8 mouse cellular contexts compared by ENCODE assay signal in the genomic region with DNA sequence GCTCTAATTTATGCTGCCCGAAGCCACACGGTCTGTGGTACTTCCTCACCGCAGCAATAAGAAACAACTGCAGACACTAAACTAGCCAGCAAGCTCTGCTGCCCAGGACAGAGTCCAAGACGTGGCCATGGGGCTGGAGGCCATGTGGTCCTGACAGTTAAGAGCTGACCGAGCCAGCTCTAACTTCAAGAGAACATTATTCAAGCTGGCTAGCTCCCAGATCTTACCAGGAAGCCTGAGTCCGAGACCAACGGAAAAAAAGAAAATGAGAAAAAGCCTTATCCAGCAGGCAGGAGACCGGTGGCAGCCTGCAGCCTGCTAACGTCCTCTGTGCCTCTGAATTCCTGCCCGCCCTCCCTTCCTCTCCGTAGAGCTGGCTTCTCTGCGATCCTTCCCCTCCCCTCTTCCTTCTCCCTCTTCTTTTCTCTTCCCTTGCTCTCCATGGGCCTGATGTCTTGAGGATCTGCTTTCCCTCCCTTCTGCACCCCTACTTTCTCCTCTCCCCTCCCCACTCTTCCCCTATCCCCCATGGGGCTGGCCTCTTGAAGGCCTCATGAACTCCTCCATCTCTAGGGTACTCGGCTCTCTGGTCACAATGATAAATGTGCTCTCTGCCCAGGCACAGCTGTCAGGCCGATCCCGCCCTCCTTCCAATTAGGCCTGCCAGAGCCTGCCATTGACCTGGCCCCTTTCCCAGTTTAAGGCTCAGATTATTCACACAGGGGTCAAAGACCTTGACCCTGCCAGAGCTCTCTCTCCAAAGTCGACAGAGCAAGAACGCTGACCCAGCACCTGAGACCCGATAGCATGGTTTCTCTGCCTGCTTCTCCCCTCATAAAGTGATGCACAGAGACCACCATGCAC. TPM values are rescaled to one million over a fixed set of nuclear protein-coding genes. Genes with fewer than 3 reads are reported as not detected.
DNase-seq lines count a peak whose midpoint lies in the region; ATAC-seq and TF ChIP-seq lines count a peak whose summit lies in the region.

No protein-coding gene starts in this region.

- no peak overlapping the region for H3K27ac ChIP-seq in intestine, embryonic 14.5 days (ENCODE audit: low read depth)
- H3K27ac ChIP-seq in intestine, embryonic 15.5 days, result no peak overlapping the region
- no peak overlapping the region for H3K27ac ChIP-seq in hindbrain, embryonic 13.5 days
- 0 out of 2 replicates have a peak overlapping the region, but pooled peaks have one; percentile 2 for H3K27ac ChIP-seq in limb, embryonic 15.5 days
- H3K27ac ChIP-seq in left cerebral cortex, adult 2 months, result no peak overlapping the region

- no peak overlapping the region for H3K4me3 ChIP-seq in intestine, embryonic 14.5 days (ENCODE audit: low read depth, low read length)
- H3K4me3 ChIP-seq in intestine, embryonic 15.5 days (replicated peaks), result no peak overlapping the region
- H3K4me3 ChIP-seq in hindbrain, embryonic 13.5 days, result no peak overlapping the region
- H3K4me3 ChIP-seq in limb, embryonic 15.5 days, result no peak overlapping the region
- H3K4me3 ChIP-seq in left cerebral cortex, adult 2 months, result no peak overlapping the region

- H3K36me3 ChIP-seq in intestine, embryonic 14.5 days (ENCODE audit: control insufficient read depth, insufficient read depth, low read length), result no peaks in the 10 kb centered on the region
- H3K36me3 ChIP-seq in intestine, embryonic 15.5 days, result no peaks in the 10 kb centered on the region
- H3K36me3 ChIP-seq in hindbrain, embryonic 13.5 days, result no peaks in the 10 kb centered on the region
- no peaks in the 10 kb centered on the region for H3K36me3 ChIP-seq in limb, embryonic 15.5 days

- 22% methylated on average over 18 of the region's 18 CpGs for WGBS in intestine, embryonic 14.5 days
- WGBS in intestine, embryonic 15.5 days, result 21% methylated on average over 18 of the region's 18 CpGs
- 37% methylated on average over 18 of the region's 18 CpGs for WGBS in hindbrain, embryonic 13.5 days
- WGBS in limb, embryonic 15.5 days, result 16% methylated on average over 18 of the region's 18 CpGs

- H3K4me2 ChIP-seq in intestine, embryonic 14.5 days (ENCODE audit: low read length), result peak overlapping the region; percentile 13
- H3K4me2 ChIP-seq in intestine, embryonic 15.5 days (replicated peaks), result no peak overlapping the region
- H3K4me2 ChIP-seq in hindbrain, embryonic 13.5 days, result no peak overlapping the region
- H3K4me2 ChIP-seq in limb, embryonic 15.5 days, result peak overlapping the region; percentile 2; the same call in 1 of the 2 replicates

- peaks cover 4% of the 10 kb centered on the region; the same call in 1 of the 2 replicates for H3K9me3 ChIP-seq in intestine, embryonic 14.5 days (ENCODE audit: control insufficient read depth, low read length)
- no peaks in the 10 kb centered on the region for H3K9me3 ChIP-seq in intestine, embryonic 15.5 days
- no peaks in the 10 kb centered on the region for H3K9me3 ChIP-seq in hindbrain, embryonic 13.5 days
- H3K9me3 ChIP-seq in limb, embryonic 15.5 days, result no peaks in the 10 kb centered on the region

- ATAC-seq in intestine, embryonic 14.5 days (replicated peaks; ENCODE audit: low FRiP score, low TSS enrichment, low read depth), result no peak
- ATAC-seq in intestine, embryonic 15.5 days, result no peak
- peak; percentile 60 for ATAC-seq in common myeloid progenitor, adult 5-6 weeks (replicated peaks; ENCODE audit: low read depth, poor library complexity, severe bottlenecking)
- no peak for ATAC-seq in hindbrain, embryonic 13.5 days (ENCODE audit: low FRiP score)
- ATAC-seq in limb, embryonic 15.5 days (ENCODE audit: insufficient number of reproducible peaks, low FRiP score, low TSS enrichment, low read depth), result 0 out of 2 replicates have a peak, but pooled peaks have one; percentile 46

- no peak overlapping the region for H3K9ac ChIP-seq in intestine, embryonic 14.5 days (ENCODE audit: low read length)
- H3K9ac ChIP-seq in intestine, embryonic 15.5 days, result no peak overlapping the region
- H3K9ac ChIP-seq in hindbrain, embryonic 13.5 days, result 0 out of 2 replicates have a peak overlapping the region, but pooled peaks have one; percentile 8
- H3K9ac ChIP-seq in limb, embryonic 15.5 days, result no peak overlapping the region

- H3K4me1 ChIP-seq in intestine, embryonic 14.5 days (replicated peaks; ENCODE audit: control insufficient read depth, insufficient read depth, low read length), result peaks cover 4% of the 10 kb centered on the region; the same call in 1 of the 2 replicates
- H3K4me1 ChIP-seq in intestine, embryonic 15.5 days (replicated peaks), result peaks cover 6% of the 10 kb centered on the region; the same call in 1 of the 2 replicates
- H3K4me1 ChIP-seq in hindbrain, embryonic 13.5 days (replicated peaks), result peaks cover 13% of the 10 kb centered on the region
- peaks cover 10% of the 10 kb centered on the region for H3K4me1 ChIP-seq in limb, embryonic 15.5 days

- H3K27me3 ChIP-seq in intestine, embryonic 14.5 days (replicated peaks; ENCODE audit: control insufficient read depth, insufficient read depth, low read length), result no peaks in the 10 kb centered on the region
- H3K27me3 ChIP-seq in intestine, embryonic 15.5 days (replicated peaks), result no peaks in the 10 kb centered on the region
- 0 out of 2 replicates have a peak, but pooled peaks cover 3% of the 10 kb centered on the region for H3K27me3 ChIP-seq in hindbrain, embryonic 13.5 days
- no peaks in the 10 kb centered on the region for H3K27me3 ChIP-seq in limb, embryonic 15.5 days

- no peak for TF ChIP-seq CTCF in left cerebral cortex, adult 2 months (IDR thresholded peaks at IDR 0.05)

- no peak for DNase-seq in intestine, embryonic 14.5 days (ENCODE audit: low spot score)
- DNase-seq in layer of hippocampus, adult 8-10 months (ENCODE audit: low spot score in 2 of 2), result no peak
- no peak for DNase-seq in left cerebral cortex, adult 2 months (ENCODE audit: extremely low spot score in 1 of 2, low spot score in 2 of 2)
- DNase-seq in frontal cortex, postnatal 25 days (ENCODE audit: low spot score in 2 of 2), result no peak

- intact Hi-C loops in left cerebral cortex, adult 2 months (cut with DNase I), result no loop called here

RNA-seq across cellular contexts. Expression of a gene that starts 18.6 kb away (rescaled TPM):
- 6.2 and 7.2 TPM in 2 replicates for polyA plus RNA-seq in intestine, embryonic 14.5 days (2014; fragmentation: Nextera tagmentation; extraction: Ambion mirVana)
- polyA plus RNA-seq in intestine, embryonic 15.5 days (2015; fragmentation: Nextera tagmentation; extraction: Ambion mirVana), result 5.1 and 7.7 TPM in 2 replicates
- total RNA-seq in common myeloid progenitor, adult 5-6 weeks (2017), result 1.0 and 1.8 TPM in 2 replicates
- 23.8 and 29.3 TPM in 2 replicates for polyA plus RNA-seq in hindbrain, embryonic 13.5 days (2015; fragmentation: Nextera tagmentation; extraction: Ambion mirVana)
- 8.5 and 9.4 TPM in 2 replicates for polyA plus RNA-seq in limb, embryonic 15.5 days (2015; fragmentation: Nextera tagmentation; extraction: Ambion mirVana)
- 100 to 1,000 TPM in 1 of 4 experiments, 10 to 100 TPM in 3; 53.3 to 102 (median 68.7) TPM for total RNA-seq in layer of hippocampus, adult 8-10 months (2022)
- 10 to 100 TPM; 86.7 to 93.1 TPM for total RNA-seq in left cerebral cortex, adult 2 months (2021)

Comparison
In these comparisons a context has a peak if more than half of its experiments do, and no peak if none do; other contexts are left out.
1. H3K4me2 ChIP-seq: peak in intestine, embryonic 14.5 days (single experiment) and limb, embryonic 15.5 days (single experiment); none in intestine, embryonic 15.5 days (single experiment) and hindbrain, embryonic 13.5 days (single experiment).
2. ATAC-seq: peak in common myeloid progenitor, adult 5-6 weeks (single experiment) and limb, embryonic 15.5 days (single experiment); none in intestine, embryonic 14.5 days (single experiment), intestine, embryonic 15.5 days (single experiment) and hindbrain, embryonic 13.5 days (single experiment).